Mouse (Mus musculus): ENCODE measurements at regions not wholly inside any gene's neighbourhood (a gene's known extent, or its start where the extent isn't known, plus 50 kb on each side); places are given as distances from the start of the nearest gene placed in this dataset.

GRCm38 (mm10) chr9:113040885-113041284, 667.2 kb downstream of the Pdcd6ip start:
- no peaks in the 10 kb centered on the region for H3K27me3 ChIP-seq (ENCODE audit: insufficient read depth, poor library complexity, severe bottlenecking)
- H3K27ac ChIP-seq: no peak overlapping the region
- DNase-seq (ENCODE audit: low spot score): no peak
- no peaks in the 10 kb centered on the region for H3K36me3 ChIP-seq
- no peaks in the 10 kb centered on the region for H3K4me1 ChIP-seq (replicated peaks)
- no peak overlapping the region for H3K4me3 ChIP-seq
- WGBS: 87% methylated on average over 6 of the region's 6 CpGs
- no peaks in the 10 kb centered on the region for H3K9me3 ChIP-seq

- DNase-seq (ENCODE audit: low spot score): no peak
- Histone ChIP-seq H3K9me3 (no peaks in the 10 kb centered on the region), H3K27me3 (ENCODE audit: insufficient read depth, poor library complexity, severe bottlenecking) (no peaks in the 10 kb centered on the region), H3K27ac (no peak overlapping the region), H3K4me1 (replicated peaks) (no peaks in the 10 kb centered on the region), H3K36me3 (no peaks in the 10 kb centered on the region), H3K4me3 (no peak overlapping the region)
- WGBS: 84% methylated on average over 5 of the region's 5 CpGs
Measured at GRCm38 (mm10) chr9:113033996-113034395, 674.1 kb downstream of the Pdcd6ip start.

- Histone ChIP-seq H3K36me3 (no peaks in the 10 kb centered on the region), H3K27me3 (ENCODE audit: insufficient read depth, poor library complexity, severe bottlenecking) (no peaks in the 10 kb centered on the region), H3K27ac (no peak overlapping the region), H3K4me1 (replicated peaks) (no peaks in the 10 kb centered on the region), H3K4me3 (no peak overlapping the region), H3K9me3 (no peaks in the 10 kb centered on the region)
- 86% methylated on average over 4 of the region's 4 CpGs for WGBS
- DNase-seq (ENCODE audit: low spot score): no peak
Measured at GRCm38 (mm10) chr9:113029091-113029490, 679.0 kb downstream of the Pdcd6ip start.

- H3K4me3 ChIP-seq: no peak overlapping the region
- no peaks in the 10 kb centered on the region for H3K4me1 ChIP-seq (replicated peaks)
- 80% methylated on average over 4 of the region's 4 CpGs for WGBS
- H3K27ac ChIP-seq: no peak overlapping the region
- H3K9me3 ChIP-seq: no peaks in the 10 kb centered on the region
- no peaks in the 10 kb centered on the region for H3K27me3 ChIP-seq (ENCODE audit: insufficient read depth, poor library complexity, severe bottlenecking)
- no peaks in the 10 kb centered on the region for H3K36me3 ChIP-seq
- DNase-seq (ENCODE audit: low spot score): no peak
Measured at GRCm38 (mm10) chr9:113026904-113027193, 681.2 kb downstream of the Pdcd6ip start.

GRCm38 (mm10) chr9:113026096-113026903, 681.8 kb downstream of the Pdcd6ip start:
- Histone ChIP-seq H3K4me1 (replicated peaks) (no peaks in the 10 kb centered on the region), H3K36me3 (no peaks in the 10 kb centered on the region), H3K4me3 (no peak overlapping the region), H3K9me3 (no peaks in the 10 kb centered on the region), H3K27me3 (ENCODE audit: insufficient read depth, poor library complexity, severe bottlenecking) (no peaks in the 10 kb centered on the region), H3K27ac (no peak overlapping the region)
- DNase-seq (ENCODE audit: low spot score): no peak
- 80% methylated on average over 4 of the region's 4 CpGs for WGBS

- no peak overlapping the region for H3K4me3 ChIP-seq
- H3K27me3 ChIP-seq (ENCODE audit: insufficient read depth, poor library complexity, severe bottlenecking): no peaks in the 10 kb centered on the region
- no peaks in the 10 kb centered on the region for H3K9me3 ChIP-seq
- WGBS: 80% methylated on average over 6 of the region's 6 CpGs
- DNase-seq (ENCODE audit: low spot score): no peak
- H3K4me1 ChIP-seq (replicated peaks): no peaks in the 10 kb centered on the region
- H3K27ac ChIP-seq: no peak overlapping the region
- no peaks in the 10 kb centered on the region for H3K36me3 ChIP-seq
Measured at GRCm38 (mm10) chr9:113021866-113022645, 686.0 kb downstream of the Pdcd6ip start.

GRCm38 (mm10) chr9:113019576-113019975, 688.5 kb downstream of the Pdcd6ip start:
- no peaks in the 10 kb centered on the region for H3K4me1 ChIP-seq (replicated peaks)
- WGBS: 75% methylated on average over 6 of the region's 6 CpGs
- H3K9me3 ChIP-seq: no peaks in the 10 kb centered on the region
- no peaks in the 10 kb centered on the region for H3K36me3 ChIP-seq
- DNase-seq (ENCODE audit: low spot score): no peak
- no peak overlapping the region for H3K4me3 ChIP-seq
- no peaks in the 10 kb centered on the region for H3K27me3 ChIP-seq (ENCODE audit: insufficient read depth, poor library complexity, severe bottlenecking)
- H3K27ac ChIP-seq: no peak overlapping the region

GRCm38 (mm10) chr9:113008106-113008505, 700.0 kb downstream of the Pdcd6ip start:
- H3K27me3 ChIP-seq (ENCODE audit: insufficient read depth, poor library complexity, severe bottlenecking): no peaks in the 10 kb centered on the region
- no peak for DNase-seq (ENCODE audit: low spot score)
- no peaks in the 10 kb centered on the region for H3K4me1 ChIP-seq (replicated peaks)
- no peak overlapping the region for H3K27ac ChIP-seq
- no peaks in the 10 kb centered on the region for H3K36me3 ChIP-seq
- no peaks in the 10 kb centered on the region for H3K9me3 ChIP-seq
- H3K4me3 ChIP-seq: no peak overlapping the region
- WGBS: 85% methylated on average over 4 of the region's 4 CpGs

GRCm38 (mm10) chr9:112996204-112996603, 711.9 kb downstream of the Pdcd6ip start:
- WGBS: 91% methylated on average over 1 of the region's 1 CpGs
- no peaks in the 10 kb centered on the region for H3K4me1 ChIP-seq (replicated peaks)
- no peak overlapping the region for H3K4me3 ChIP-seq

GRCm38 (mm10) chr9:112994774-112995173, 713.3 kb downstream of the Pdcd6ip start:
- 93% methylated on average over 4 of the region's 4 CpGs for WGBS
- Histone ChIP-seq H3K27me3 (ENCODE audit: insufficient read depth, poor library complexity, severe bottlenecking) (no peaks in the 10 kb centered on the region), H3K27ac (no peak overlapping the region), H3K4me1 (replicated peaks) (no peaks in the 10 kb centered on the region), H3K9me3 (no peaks in the 10 kb centered on the region), H3K4me3 (no peak overlapping the region), H3K36me3 (no peaks in the 10 kb centered on the region)
- no peak for DNase-seq (ENCODE audit: low spot score)

More at GRCm38 (mm10) chr9:112996204-112996603, 711.9 kb downstream of the Pdcd6ip start:
- Histone ChIP-seq H3K36me3 (no peaks in the 10 kb centered on the region), H3K27ac (no peak overlapping the region), H3K27me3 (ENCODE audit: insufficient read depth, poor library complexity, severe bottlenecking) (no peaks in the 10 kb centered on the region), H3K9me3 (no peaks in the 10 kb centered on the region)
- no peak for DNase-seq (ENCODE audit: low spot score)

- no peaks in the 10 kb centered on the region for H3K27me3 ChIP-seq (ENCODE audit: insufficient read depth, poor library complexity, severe bottlenecking)
- H3K4me1 ChIP-seq (replicated peaks): no peaks in the 10 kb centered on the region
- H3K27ac ChIP-seq: no peak overlapping the region
- no peak for DNase-seq (ENCODE audit: low spot score)
- H3K36me3 ChIP-seq: no peaks in the 10 kb centered on the region
- no peak overlapping the region for H3K4me3 ChIP-seq
- no peaks in the 10 kb centered on the region for H3K9me3 ChIP-seq
- WGBS: 91% methylated on average over 2 of the region's 2 CpGs
Measured at GRCm38 (mm10) chr9:112993627-112994026, 714.4 kb downstream of the Pdcd6ip start.

GRCm38 (mm10) chr9:112992937-112993336, 715.1 kb downstream of the Pdcd6ip start:
- DNase-seq (ENCODE audit: low spot score): no peak
- H3K4me3 ChIP-seq: no peak overlapping the region
- no peaks in the 10 kb centered on the region for H3K27me3 ChIP-seq (ENCODE audit: insufficient read depth, poor library complexity, severe bottlenecking)
- H3K36me3 ChIP-seq: no peaks in the 10 kb centered on the region
- 75% methylated on average over 3 of the region's 3 CpGs for WGBS
- H3K4me1 ChIP-seq (replicated peaks): no peaks in the 10 kb centered on the region
- H3K9me3 ChIP-seq: no peaks in the 10 kb centered on the region
- H3K27ac ChIP-seq: no peak overlapping the region

- DNase-seq (ENCODE audit: low spot score): no peak
- Histone ChIP-seq H3K9me3 (no peaks in the 10 kb centered on the region), H3K27me3 (ENCODE audit: insufficient read depth, poor library complexity, severe bottlenecking) (no peaks in the 10 kb centered on the region), H3K27ac (no peak overlapping the region), H3K4me3 (no peak overlapping the region), H3K4me1 (replicated peaks) (no peaks in the 10 kb centered on the region), H3K36me3 (no peaks in the 10 kb centered on the region)
- WGBS: 90% methylated on average over 6 of the region's 6 CpGs
Measured at GRCm38 (mm10) chr9:112983353-112983752, 724.7 kb downstream of the Pdcd6ip start.
